Mouse (Mus musculus): ENCODE results near the gene Rufy1.

GRCm38 (mm10) chr11:50352177-50352576 is 78.7 kb downstream of the Rufy1 start:
- TF ChIP-seq CTCF (IDR thresholded peaks at IDR 0.05; ENCODE audit: low read depth) (no peak), EP300 (IDR thresholded peaks at IDR 0.05; ENCODE audit: low read depth) (no peak)

All from liver, embryonic 14.5 days (tissue).